Mouse (Mus musculus) Muller cell, postnatal 12 days (primary cell): ENCODE measurements around the gene Gpr4.

Experiments used
- DNase-seq: peaks from one replicate; pipeline ENCODE4 v3.0.0-alpha.2; 2015; ENCODE audit errors: inconsistent ontology term

Gpr4 gene

DNA sequence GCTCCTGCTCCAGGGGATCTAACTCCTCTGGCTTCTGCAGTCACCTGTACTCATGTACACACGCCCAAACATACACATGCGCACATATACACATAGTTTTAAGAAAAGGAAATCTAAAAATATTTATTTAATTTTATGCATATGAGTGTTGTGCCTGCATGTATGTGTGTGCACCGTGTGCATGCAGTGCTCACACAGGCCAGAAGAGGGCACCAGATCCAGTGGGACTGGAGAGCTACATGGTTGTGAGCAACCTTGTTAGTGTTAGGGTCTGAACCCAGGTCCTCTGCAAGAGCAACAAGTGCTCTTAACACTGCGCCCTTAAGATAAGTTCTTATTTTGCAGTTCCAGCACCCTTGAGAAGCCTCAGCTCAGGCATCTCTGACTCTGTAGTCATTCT lies 17.7 kb upstream of the Gpr4 start:
- DNase-seq: no peak

DNA sequence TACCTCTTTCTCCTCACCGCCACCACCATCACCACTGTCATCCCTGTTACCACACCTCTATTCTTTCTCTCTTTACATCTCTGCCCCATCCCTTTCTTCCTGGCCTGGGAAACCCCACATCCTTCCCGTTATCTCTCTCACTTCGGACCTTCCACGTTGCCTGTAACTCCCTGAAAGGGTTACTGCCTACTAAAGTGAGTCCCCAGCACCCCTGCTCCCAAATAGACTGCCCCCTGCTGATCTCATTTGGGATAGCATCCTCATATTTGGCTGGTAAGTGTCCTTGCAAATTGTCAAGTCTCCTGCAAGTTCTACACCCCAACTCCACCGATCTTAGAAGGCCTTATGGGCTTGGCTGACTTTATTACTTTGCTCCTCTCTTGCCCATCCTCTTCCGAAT lies 15.7 kb upstream of the Gpr4 start:
- DNase-seq: no peak

DNA sequence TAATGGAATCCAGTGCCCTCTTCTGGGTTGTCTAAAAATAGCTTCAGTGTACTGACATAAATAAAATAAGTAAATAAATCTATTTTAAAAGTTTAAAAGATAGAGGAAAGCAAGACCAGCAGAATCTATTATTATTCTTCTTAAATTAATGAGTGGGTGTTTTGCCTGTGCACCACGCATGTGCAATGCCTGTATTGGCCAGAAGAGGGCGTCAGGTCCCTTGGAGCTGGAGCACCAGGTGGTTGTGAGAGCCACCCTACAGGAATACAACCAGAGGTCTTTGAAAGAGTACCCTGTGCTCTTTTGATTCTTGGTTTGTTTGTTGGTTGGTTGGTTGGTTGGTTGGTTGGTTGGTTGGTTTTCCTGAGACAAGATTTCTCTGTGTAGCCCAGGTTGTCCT lies 14.4 kb upstream of the Gpr4 start:
- DNase-seq: no peak

DNA sequence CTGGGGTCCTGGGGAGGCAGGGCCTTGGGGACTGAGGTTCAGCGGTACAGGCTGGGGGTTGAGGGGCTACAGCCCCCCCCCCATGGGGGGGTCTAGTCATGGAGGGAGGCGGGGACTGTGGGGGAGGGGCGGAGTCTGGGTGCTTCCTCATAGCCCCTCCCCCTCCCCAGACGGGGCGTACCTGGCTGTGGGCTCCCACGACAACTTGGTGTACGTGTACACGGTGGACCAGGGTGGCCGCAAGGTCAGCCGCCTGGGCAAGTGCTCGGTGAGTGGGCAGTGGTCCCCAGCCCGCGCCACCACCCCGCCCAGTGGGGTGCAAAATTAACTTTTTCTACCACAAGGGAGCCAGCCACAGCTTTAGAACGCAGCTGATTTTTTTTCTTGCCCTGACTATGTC lies 10.7 kb upstream of the Gpr4 start:
- DNase-seq: no peak

DNA sequence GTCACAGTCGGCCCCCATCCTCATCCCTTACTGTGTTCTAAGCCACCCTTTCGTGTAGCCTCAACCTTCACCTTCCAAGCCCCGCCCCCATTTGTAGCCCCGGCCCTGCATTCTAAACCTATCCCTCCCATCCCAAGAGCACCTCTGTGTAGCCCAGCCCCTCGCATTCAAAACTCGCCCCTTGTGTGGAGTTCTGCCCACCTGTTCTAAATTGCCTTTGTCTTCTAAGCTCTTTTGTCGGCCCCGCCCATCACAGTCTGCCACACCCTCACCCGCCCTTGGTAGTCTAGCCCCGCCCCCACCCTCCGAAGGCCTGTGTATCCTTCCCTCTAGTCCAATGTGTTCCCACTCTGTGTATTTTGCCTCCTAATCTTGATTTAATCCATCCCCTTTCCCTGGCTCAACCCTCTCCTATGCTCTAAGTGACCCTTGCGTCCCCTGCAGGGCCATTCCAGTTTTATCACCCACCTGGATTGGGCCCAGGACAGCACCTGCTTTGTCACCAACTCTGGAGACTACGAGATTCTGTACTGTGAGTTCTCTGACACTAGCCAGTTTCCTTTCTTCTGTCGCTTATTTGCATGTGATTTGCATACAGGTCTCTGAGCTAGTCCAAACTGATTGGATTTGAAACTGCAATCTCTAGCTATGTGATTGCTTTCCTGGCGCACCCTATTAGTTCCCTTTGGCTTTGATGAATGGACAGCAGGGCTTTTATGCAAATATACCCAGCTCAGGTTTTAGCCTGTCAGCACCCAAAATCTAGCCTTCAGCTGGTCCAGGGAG lies 10.1 kb upstream of the Gpr4 start:
- DNase-seq: no peak

DNA sequence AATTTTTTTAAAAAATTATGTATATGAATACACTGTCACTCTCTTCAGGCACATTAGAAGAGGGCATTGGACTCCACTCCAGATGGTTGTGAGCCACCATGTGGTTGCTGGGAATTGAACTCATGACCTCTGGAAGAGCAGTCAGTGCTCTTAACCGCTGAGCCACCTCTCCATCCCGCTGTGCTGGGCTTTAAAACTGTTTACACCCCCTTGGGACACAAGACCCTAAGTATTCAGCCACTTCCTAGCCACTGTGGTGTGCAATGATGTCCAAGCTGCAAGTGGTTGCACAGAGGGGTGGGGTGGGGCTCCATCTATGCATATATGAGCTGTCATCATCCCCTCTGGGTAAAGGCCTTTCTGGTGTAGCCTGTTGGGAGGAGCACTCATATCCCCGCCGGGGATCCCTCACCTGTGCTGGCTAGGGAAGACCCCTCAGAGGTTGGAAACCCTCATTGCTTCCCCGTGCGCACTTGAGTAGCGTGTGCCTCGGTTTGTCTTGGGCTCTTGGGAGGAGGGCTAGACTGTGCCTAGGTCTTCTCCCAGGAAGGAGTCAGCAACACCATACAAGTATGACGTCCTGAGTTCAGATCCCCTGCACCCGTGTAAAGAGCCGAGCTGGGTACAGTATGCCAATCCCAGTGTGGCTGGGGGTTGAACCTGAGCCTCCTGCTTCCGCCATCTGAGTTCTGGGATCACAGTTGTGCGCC lies 4.0 kb upstream of the Gpr4 start:
- DNase-seq: no peak

DNA sequence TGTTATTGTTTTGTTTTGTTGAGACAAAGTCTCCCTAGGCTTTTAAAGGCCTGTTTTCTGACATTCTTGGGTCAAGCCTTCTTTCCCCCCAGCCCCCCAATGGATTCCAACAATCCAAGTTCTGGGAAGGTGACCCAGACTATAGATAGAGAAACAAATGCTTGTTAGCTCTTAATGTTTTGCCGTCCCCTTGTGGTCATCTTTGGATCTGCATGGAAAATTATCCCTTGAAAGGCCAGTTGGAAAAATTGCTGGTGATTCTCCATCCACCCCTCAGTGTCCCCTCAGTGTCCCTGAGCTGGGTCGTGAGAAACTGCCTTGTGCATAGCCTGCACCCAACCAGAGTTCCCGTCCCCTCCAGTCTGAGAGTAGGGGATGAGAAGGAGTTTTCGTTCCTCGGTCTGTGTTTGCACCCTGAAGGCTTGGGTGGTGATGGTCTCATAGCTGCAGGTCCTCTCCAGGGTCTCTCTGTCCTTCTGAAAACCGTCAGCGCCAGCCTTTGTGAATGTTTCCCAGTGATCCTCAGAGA lies 3.3 kb upstream of the Gpr4 start:
- DNase-seq: peak; percentile 31

DNA sequence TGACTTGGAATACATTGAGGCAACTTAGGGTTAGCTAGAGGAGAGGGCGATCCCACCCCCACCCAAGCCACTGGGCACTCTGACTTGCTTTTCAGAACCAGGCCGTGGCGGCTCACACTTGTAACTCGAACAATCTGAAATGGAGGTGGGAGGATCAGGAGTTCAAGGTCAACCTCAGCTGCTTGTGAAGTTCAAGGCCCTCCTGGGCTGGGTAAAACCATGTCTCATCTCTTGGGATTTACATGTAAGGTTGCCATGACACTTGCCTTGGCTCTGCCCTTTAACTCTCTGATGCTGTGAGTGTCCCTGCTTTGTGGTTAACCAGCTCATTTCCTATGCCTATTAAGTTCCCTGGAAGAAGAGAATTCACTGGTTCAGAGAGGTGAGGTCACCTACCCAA lies 2.8 kb upstream of the Gpr4 start:
- no peak for DNase-seq

DNA sequence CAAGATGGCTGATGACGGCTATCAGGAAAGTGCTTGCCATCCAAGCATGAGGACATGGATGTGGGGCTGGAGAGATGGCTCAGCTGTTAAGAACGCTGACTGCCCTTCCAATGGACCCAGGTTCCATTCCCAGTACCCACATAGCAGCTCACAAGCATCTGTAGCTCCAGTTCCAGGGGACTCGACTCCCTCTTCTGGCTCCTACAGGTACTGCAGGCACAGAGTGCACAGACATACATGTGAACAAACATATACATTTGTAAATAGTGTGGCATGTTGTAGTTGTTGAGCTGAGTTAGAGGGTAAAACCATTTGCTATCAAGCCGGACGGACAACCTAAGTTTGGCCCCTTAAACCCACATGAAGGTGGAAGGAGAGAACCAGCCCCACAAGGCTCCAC lies 2.3 kb upstream of the Gpr4 start:
- no peak for DNase-seq

DNA sequence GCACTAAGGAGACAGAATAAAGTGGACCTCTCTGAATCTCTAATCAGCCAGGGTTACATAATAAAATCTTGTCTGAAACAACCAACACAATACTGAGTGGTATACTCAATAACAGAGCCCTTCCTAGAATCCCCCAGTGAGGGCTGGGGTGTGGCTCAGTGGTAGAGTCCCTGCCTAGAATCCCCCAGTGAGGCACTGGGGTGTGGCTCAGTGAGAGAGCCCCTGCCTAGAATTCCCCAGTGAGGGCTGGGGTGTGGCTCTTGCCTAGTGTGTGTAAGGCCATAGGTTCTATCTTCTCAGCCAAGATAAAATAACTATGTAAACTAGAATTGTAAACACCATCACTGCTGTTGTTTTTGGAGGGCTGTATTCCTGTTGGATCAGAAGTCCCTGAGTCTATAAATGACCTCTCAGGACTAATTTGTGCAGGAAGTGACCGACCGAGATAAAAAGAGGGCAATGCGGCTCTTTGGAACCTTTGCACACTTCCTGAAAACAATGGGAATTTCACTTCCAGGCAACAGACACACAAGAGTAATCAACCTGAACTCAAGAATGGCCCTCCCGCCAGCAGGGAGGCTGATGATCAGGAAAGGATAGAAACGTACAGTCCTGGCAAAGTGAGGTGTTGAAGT lies 1.2 kb upstream of the Gpr4 start:
- DNase-seq: no peak

DNA sequence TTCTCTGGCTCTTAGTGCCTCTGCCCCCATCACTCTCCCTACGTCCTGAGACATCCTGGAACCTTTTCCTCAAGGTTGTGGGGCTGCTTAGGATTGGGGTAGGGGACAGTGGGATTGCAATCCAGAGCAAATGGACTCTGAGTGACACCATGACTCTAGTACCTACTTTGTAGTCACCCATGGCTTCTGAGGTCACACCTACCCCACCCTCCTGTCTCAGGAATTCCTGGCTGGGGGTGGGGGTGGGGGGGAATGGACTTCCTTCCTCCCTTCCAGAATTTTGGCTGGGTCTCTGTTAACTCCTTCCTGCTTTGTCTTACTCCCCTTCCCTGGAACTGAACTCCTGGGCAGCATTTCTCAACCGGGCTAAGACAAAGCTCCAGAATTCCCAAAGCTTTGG lies 1.0 kb downstream of the Gpr4 start:
- DNase-seq: no peak

DNA sequence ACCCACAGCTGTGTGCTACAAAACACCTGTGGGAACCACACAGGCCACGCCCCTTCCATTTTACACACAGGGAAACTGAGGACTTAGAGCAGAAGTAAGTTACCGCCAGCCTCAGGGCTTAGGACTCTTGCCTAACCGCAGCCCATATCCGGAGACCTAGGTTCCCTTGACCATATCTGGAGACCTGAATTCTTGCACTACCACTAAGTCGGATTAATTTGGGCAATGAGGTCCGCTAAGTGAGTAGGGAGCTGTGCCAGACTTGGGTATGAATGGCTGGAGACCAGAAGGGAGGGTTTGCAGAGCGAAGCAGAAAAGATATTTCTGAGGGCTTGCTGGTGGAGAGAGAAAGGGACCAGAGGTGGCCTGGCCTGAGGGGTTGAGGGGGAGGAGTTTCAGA lies 2.0 kb downstream of the Gpr4 start:
- no peak for DNase-seq

DNA sequence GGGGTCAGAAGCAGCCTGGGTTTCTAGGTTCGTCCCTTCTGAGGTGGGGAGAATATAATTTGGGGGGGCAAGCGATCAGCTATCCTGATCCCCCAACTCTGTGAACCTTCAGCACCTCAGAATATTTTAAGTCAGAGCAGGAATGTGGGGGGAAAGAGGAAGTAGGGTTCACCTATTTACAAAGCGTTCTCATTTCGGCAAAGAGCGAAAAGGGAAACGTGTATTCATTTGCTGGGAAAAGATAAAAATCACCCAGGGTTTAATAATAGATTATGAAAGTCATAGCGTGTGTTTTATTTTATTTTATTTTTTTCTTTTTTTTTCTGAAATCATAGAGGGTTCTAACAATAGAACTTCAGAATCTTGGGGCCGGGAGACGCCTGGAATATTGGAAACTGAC lies 2.6 kb downstream of the Gpr4 start:
- DNase-seq: no peak

DNA sequence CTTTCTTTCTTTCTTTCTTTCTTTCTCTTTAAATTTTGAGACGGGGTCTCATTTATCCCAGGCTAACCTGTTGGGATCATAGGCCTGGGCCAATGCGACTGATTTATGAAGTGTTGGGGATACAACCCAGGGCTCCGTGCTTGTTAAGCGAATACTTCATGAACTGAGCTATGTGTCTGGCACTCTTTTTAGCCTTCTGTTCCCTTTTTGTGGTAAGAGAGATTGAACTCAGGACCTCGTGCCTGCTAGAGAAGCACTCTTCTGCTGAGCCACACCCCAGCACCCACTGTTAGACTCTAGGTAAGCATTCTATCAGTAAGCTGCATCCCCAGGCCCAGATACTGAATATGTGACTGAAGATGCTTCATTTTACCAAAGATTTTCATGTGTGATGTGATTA lies 5.2 kb downstream of the Gpr4 start:
- DNase-seq: no peak

DNA sequence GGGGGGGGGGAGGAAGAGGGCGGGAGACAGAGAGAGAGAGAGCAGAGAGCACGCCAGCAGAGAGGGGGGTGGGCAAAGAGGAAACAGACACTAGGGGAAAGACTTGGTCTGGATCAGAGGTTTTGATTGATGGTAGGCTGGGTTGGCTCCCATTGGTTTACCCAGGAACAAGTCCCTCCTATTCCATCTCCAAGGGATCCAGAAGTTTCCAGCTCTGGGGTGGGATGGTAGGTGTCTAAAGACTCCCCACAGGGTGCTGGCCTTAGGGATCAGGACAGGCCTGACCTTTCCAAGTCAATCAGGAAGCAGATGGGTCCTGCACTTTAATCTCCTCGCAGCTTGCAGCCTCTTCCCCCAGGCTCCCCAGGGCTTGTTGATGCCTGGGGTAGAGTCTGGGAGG lies 5.6 kb downstream of the Gpr4 start:
- no peak for DNase-seq

DNA sequence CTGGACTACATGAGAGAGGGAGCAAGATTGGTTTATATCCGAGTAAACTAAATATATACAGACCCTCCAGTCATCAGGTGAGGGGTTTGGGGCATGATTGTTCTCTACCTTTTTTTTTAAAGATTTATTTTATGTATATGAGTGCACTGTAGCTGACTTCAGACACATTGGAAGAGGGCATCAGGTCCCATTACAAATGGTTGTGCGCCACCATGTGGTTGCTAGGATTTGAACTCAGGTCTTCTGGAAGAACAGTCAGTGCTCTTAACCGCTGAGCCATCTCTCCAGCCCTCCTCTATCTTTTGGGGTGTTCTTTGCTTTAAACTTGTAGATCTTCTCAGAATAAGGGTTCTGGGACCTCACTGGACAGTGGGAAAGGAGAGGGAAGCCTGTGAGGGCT lies 7.7 kb downstream of the Gpr4 start:
- no peak for DNase-seq

DNA sequence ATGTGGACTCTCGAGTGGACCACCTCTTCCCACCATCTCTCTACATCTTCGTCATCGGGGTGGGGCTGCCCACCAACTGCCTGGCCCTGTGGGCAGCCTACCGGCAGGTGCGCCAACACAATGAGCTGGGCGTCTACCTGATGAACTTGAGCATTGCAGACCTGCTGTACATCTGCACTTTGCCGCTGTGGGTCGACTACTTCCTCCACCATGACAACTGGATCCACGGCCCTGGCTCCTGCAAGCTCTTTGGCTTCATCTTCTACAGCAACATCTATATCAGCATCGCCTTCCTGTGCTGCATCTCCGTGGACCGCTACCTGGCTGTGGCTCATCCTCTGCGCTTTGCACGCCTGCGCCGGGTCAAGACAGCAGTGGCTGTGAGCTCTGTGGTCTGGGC lies 9.9 kb downstream of the Gpr4 start:
- DNase-seq: no peak

DNA sequence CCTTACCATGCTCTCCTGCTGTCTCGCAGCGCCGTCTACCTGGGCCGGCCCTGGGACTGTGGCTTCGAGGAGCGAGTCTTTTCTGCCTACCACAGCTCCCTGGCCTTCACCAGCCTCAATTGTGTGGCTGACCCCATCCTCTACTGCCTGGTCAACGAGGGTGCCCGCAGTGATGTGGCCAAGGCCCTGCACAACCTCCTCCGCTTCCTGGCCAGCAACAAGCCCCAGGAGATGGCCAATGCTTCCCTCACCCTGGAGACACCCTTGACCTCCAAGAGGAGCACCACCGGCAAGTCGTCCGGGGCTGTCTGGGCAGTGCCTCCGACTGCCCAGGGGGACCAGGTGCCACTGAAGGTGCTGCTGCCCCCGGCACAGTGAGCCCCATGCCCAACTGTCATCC lies 10.5 kb downstream of the Gpr4 start:
- DNase-seq: no peak

DNA sequence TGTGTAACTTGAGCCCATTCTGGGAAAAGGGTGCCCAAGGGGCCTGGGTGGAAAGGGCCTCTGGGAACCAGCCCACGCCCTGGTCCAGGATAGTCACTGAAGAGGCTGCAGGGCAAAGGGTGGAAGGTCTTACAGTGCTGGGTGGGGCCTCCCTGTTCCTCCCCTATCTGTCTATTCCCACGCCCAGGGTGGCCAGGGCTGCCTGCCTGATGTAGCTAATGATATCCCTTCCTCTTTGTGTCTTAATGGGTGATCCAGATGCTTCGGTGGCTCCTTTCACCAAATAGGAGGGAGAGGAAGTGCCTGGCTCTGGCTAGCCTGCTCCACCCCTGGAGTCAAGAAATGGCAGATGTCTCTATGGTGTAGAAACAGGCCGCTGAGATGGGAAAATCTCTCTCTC lies 12.6 kb downstream of the Gpr4 start:
- no peak for DNase-seq

DNA sequence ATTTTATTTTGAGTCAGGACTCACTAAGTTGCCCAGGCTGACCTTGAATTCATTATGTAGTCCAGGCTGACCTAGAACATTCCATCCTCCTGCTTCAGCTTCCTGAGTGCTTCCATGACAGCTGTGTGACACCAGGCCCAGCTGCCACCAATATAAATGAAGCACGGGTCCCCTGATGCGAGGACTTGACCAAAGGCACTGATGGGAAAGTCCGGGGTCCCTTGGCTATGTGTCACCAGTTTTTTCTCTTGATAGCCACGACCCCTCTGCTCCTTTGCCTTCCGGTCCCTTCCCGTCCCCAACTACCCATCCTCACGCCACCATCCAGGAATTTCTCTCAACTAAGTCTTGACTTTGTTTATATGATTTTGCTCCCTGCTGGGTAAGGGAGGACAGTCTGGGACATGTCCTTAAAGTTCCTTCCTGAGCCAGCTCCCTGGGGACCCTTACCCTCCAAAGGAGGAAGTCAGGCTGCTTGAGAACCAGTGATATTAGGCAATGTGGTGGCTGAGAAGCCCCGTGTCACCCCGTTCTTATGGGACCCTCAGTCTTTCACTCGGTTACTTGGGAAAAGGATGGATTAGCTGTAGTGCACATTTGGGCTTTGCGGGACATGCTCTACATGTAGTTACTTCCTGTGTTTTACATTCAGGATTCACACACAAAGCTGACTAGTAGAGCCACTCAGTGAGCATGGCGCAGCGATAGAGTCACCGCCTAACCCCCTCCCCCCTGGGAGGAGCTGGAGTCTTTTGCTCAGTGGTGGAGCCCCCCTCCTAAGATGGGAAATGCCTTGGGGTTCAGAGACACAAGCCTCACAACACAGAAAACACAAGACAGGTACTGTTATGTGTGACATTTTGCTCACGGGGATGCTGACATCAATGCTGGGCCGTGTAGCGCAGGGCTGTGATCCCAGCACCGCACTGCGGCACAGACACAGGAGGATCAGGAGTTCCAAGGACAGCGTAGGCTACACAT lies 14.8 kb downstream of the Gpr4 start:
- peak; percentile 80 for DNase-seq

DNA sequence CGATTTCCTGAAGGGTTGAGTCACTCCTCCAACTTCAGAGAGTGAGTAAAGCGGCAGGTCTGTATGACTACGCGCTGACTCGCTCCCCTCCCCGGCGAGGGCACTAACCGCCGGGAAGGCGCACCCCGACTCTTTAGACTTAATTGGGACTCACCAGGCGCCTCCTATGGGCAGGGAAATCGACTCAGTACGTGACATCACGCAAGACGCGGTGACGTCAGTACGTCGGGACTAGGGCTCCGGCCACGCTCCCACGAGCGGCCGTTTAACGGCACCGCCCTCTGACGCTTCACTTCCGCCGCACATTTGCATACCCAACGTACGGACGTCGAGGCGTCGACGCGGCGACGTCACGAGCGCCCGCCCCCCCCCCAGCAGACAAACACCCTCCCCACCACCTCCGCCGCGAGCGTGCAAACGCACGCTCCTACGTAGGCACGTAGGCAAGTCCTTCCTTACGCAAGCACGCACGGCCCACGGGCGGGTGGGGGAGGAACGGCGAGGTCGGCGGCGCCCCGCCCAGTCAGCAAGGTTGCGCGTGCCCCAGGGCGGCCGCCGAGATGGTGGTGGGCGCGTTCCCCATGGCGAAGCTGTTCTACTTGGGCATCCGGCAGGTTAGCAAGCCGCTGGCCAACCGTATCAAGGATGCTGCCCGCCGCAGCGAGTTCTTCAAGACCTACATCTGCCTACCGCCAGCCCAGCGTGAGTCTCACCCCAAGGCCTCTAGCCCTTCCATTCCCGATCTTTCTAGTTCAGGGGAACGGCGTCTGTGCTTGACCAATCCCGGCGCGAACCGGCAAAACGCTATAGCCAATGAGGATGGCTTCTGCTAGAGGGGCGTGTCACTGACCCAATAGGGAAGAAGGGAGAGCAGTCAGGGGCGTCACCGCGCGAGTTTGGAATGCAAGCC lies 15.8 kb downstream of the Gpr4 start, which contains the start of gene Opa3:
Gene Opa3 (plus strand): TSS at position 452 of the 910 bp plus-strand sequence.
- peak; percentile 99 for DNase-seq
